Mouse (Mus musculus) retina, embryonic 14.5 days (tissue): ENCODE data around the gene Ccdc155.

Source experiments
- DNase-seq: peaks from one replicate; pipeline ENCODE4 v3.0.0-alpha.2; 2015; ENCODE audit warnings: low spot score

The Ccdc155 gene

DNA sequence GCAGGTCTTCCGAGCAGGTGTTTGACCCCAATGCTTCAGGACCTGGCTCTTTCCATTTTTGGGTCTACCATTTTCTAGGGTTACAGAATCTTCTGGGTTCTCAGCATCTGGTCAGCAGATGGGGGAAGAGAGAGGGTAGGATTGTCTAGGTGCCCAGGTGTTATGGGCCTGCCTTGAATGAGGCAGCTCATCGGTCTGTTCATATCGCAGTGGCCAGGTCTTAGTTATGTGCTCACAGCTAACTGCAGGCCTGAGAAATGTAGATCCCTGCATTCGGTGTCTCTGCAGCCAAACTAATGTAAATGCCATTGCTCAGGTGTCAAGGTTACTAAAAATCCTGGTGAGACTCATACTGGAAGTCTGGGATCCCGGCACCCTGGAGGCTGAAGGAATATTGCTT lies 21.7 kb upstream of the Ccdc155 start:
- no peak for DNase-seq

DNA sequence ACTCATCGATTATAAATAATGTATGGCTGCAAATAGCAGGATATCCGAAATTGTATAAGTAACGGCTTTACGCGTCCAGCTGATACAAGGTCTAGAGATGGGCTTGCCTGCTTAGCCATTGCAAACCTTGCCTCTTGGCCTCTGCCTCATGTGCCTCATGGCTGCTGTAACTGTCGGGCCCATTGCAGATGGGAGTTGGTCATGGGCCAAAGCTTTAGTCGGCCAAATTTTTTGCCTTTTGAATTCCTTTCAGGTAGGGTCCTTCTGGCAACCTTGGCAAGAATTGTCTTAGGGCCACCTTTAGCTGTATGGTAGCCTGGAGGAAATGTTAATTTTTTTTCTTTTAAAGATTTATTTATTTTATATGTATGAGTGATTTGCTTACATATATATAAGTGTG lies 20.1 kb upstream of the Ccdc155 start:
- no peak for DNase-seq

DNA sequence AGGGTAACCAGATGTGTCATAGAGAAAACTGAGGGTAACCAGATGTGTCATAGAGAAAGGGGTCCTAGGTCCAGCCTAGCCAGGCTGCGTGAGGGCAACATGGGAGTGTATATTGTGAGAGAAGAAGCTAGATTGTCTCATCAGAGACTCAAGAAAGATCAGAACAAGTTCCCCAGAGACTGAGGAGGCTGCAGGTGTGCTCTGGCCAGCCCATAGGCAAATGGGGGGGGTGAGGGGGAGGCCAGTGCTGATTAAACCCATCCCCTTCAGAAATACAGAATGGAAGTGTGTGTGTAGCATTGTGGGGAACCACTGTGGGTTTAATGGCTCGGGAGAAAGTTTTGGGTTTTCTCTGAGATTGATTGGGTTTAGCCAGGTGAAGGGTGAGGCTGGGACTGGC lies 17.0 kb upstream of the Ccdc155 start:
- DNase-seq, result no peak

DNA sequence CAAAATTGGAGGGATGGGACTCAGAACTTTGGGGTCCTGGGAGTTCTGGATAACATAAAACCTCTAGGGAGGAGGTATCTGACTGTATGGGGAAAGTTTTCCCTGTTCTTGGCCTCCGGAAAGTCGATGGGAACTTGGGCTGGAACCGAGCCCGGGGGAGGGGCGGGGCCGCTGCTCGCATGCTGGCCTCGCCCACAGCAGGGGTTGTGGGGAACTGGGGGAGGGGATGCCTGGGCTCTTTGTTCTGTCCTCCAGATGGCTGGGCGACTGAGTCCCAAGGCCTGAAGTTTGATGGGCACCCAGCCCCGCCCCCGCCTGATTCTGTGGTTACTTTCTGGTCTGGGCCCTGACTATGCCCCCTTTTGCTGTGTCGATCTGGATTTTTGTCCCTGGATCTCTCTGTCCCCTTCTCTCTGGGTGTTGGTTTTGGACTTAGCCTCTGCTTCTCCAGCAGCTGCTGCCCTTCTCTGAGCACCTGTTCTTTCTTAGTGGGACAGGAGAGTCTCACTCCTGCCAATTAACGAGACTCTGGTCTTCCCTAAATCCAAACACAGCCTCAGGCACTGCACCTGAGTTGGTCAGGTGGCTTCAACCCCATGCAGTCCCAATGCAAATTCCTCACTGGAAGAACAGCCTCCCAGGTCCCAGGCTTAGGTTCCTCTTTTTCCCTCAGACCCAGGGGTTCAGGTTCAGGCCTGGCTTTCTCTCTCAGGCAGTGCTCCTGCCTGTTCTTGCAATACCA lies 11.9 kb upstream of the Ccdc155 start:
- DNase-seq, result peak; percentile 93

DNA sequence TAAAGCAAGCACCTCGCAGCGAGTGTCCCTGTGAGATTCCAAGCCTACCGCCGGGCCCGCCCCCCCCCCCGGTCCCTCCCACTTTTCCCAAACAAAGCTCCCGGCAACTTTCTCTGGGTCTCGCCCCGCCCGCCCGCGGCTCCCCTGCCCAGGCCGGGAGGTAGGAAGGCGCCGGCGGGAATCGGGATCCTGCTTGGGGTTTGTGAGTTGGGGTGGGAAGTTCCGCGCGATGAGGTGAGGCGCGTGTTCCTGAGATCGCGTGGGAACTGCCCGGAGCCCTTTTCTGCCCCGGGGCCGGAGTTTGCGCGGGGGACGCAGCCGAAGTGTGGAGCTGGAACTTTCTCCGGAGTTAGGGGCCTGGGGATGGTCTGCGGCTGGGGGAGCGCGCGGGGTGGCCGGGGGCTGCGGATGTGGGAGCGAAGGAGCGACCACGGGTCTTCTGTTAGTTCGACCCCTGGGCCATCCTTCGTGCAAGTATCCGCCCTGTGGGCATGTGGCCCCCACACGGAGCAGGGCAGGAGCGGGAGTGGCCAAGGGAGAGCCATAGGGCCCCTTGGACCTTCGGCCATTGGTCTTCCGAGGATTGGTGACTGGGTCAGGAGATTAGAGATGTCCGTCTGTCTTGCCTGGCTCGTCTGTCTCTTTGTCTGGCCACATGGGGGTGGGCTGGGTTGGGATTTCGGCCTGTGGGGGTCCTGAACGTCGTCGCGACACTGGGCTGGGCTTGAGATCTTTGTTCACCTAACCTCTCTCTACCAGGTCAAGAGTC lies 11.2 kb upstream of the Ccdc155 start, which contains the start of gene Tead2:
Gene Tead2, plus strand, starts transcription at position 81 of the 769 bp plus-strand sequence.
- DNase-seq, result peak; percentile 75

DNA sequence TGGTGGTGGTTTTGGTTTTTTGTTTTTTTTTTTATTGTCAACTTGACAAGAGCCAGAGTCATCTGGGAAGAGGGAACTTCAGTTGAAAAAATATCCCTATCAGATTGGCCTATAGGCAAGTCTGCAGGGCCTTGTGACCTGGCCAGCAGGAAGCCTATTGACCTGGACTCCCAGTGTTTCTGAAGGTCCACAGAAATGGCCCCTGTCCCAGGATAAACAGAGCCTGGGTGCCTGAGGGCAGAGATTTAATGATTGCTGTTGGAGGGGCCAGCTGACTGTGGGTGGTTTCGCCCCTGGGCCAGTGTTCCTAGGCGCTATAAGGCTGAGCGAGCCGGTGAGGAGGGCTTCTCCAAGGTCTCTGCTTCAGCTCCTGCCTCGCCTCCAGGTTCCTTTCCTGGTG lies 9.0 kb upstream of the Ccdc155 start:
- DNase-seq, result no peak

DNA sequence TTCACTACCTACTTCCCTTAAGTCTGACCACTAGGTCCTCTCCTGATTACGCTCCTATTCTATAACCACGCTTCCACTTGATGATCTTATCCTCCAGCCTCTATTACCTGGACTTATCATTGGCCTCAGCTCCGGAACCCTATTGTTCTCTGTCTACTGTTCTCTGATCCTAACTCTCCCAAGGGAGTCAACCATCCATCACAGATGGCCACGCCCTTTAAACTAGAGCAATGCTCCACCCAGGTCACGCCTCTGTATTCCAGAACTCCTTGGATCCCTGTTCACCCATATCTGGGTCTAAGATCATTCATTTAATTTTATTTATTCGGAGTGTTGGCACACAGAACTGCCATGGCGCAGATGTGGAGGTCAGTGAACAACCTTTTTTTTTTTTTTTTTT lies 7.7 kb upstream of the Ccdc155 start:
- DNase-seq, result no peak

DNA sequence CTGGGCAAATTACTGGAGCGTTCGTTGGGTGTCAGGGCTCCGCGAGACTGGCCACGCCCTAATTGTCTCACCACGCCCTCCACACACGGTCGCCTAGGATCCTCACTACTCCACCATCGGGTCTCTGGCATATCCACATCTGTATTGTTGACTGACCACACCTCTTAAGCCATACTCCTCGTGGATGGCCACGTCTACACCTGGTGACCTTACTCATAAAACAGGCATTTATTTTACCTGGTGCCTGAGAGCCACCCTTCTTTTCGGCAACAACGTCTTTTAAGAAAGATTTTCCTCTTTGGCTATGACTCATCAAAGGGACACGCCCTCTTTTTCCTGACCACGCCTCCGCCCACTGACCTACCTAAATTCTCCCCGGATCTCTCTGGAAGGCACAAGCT lies 7.2 kb upstream of the Ccdc155 start, which contains the start of gene Dkkl1:
Gene Dkkl1, minus strand, starts transcription at position 297 of the 401 bp plus-strand sequence.
- peak; percentile 35 for DNase-seq

DNA sequence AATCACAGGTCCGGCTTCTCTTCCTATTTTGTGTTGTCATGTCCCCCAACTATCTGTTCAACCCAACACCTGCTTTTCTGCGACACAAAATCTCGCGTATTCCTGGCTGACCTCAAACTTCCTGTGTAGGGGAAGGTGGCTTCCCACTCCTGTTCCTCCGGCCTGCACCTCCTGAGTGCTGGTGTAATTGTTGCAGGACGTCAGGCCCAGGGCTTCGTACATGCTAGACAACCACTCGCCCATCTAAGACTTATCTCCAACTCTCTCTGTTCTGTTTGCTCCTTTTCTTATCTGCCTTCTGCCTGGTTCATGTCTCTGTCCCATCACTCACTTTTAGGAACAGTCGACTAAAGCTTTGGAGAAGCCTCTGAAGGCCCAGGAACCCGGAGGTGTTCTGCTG lies 6.4 kb upstream of the Ccdc155 start:
- DNase-seq, result no peak

DNA sequence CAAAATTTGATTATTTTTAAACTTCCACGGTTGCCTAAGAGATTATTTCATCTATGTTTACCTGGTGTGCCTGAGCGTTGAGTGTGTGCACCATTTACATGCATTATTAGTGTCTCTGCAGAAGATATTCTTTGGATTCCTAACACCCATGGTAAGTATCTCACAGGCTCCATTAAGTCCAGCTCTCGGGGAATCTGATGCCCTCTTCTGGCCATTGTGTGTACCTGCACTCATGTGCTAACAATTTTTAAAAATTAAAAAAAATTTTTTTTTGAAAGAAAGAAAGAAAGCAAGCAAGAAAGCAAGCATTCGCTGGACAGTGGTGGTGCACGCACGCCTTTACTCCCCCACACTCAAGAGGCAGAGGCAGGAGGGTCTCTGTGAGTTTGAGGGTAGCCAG lies 3.6 kb upstream of the Ccdc155 start:
- DNase-seq, result no peak

DNA sequence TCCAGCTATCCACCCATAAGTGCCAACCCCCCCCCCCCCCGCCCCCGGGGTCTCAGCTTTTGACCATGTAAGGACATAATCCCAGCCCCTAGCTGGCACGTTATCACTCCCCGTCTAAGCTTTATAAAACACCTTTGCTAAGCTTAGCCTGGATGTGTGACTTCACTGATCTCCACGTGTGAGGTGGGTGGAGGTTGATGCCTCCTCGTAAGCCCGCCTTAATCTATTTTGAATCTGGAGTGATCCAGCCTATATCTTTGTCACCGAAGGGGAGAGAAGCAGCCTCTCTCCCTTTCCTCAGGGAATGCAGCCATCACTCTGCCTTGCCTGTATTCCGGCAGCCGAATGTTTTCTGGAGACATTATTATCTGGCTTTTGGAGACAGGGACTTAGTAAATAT lies 2.0 kb downstream of the Ccdc155 start:
- DNase-seq, result no peak

DNA sequence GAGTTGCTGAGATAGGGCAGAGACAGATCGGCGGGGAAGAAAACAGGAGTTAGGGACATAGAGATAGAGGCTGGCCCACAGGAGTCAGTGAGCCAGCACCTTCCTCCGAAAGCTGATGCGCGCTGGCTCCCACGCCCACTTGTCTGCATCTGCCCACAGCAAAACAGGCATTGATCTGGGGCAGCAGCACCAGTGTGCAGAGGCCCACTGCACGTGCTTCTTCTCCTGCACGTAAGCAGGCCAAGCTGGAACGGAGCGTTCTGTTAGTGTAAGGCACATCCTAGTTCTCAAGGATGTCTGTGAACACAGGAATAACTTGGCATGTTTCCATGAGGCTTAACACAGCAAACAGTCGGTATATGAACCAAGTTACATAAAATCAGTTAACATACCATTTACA lies 5.7 kb downstream of the Ccdc155 start:
- no peak for DNase-seq

DNA sequence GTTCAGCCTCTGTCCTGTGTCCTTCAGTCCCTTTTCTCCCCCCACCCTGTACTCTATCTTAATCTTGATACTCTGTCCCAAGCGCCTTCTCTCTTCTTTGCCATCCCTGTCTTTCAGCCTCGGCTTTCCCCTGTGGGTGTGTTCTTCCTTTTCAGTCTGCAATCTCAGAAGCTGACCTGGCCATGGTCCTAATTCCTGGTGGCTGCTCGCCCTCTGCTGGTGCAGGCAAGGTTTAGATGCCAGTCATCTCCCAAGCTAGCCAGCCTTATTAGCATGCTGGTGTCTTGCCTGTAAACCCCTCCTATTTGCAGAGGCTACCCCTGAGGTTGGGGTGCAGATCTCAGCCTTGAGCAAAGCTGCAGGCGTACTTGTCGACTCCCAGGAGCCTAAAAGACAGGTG lies 6.3 kb downstream of the Ccdc155 start:
- peak; percentile 89 for DNase-seq

DNA sequence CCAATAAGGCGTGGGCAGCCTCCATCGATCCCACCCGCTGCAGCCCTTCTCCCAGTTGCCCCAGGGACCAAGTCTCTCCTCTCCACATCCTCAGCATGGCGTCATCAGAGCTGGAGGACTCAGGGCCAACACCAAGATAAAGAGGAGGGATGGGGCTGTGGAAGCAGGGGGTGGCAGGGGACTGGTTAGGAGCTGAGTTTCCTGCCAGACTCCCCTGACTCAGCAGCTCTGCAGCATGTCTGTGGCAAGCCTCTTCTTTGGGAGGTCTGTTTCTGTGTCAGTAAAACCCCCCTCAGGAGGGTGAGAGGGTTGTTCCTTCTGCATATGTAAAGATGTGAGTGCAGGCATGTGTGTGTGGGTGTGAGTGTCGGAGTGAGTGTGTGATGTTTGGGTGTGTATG lies 7.7 kb downstream of the Ccdc155 start:
- DNase-seq, result no peak

DNA sequence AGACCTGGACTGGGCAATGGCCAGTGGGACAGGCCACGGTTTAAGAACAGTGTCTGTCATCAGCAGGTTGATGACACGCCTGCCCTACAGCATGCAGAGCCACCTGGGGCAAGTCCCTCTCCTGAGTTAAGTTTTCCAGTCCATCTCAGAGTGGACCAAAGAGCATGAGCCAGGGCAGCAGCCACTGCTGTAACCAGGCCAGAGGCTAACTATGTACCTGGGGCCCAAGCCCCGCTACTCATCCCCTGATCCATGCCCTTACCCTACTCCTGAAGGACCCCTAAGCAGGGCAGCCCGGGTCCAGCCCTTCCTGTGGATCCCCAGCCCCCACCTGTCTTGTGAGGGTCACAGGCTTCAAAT lies 8.5 kb downstream of the Ccdc155 start:
- DNase-seq, result no peak

DNA sequence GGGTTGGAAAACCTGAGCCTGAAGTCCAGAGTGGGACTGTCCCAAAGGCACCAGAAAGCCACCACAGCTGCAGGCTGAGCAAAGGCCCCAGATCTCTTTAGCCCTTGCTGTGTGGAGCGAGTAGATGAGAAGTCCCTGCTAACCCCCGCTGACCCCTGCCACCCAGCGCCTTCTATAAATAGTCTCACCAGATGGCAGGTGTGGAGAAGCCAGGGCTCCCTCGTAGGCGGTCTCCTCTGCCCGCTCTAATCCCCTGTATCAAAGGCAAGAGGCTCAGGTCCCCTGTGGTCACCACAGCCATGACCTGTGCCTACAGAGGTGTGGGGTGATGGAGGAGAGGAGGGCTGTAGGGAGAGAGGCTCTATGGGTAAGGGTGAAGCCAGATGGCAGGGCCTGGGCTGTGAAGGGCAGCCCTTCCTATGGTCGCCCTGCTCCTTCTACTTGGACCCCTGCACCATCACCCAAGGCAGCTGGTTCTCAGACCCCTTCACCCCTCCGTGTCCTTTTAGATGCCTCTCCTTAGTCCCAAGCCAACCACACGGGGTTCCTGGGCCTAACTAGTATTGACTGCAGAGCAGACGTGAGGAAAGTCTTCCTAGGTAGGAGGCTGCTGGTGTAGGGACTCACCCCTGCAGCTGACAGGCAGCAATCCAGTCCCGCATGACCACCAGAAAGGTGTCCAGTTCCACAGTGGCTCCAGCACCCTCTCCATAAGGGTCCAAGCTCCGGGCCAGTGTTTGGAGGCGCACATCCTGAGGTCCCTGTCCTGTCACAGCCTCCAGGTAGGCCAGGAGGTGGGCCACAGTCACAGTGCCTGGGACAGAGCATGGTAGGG lies 9.1 kb downstream of the Ccdc155 start:
- DNase-seq, result no peak

DNA sequence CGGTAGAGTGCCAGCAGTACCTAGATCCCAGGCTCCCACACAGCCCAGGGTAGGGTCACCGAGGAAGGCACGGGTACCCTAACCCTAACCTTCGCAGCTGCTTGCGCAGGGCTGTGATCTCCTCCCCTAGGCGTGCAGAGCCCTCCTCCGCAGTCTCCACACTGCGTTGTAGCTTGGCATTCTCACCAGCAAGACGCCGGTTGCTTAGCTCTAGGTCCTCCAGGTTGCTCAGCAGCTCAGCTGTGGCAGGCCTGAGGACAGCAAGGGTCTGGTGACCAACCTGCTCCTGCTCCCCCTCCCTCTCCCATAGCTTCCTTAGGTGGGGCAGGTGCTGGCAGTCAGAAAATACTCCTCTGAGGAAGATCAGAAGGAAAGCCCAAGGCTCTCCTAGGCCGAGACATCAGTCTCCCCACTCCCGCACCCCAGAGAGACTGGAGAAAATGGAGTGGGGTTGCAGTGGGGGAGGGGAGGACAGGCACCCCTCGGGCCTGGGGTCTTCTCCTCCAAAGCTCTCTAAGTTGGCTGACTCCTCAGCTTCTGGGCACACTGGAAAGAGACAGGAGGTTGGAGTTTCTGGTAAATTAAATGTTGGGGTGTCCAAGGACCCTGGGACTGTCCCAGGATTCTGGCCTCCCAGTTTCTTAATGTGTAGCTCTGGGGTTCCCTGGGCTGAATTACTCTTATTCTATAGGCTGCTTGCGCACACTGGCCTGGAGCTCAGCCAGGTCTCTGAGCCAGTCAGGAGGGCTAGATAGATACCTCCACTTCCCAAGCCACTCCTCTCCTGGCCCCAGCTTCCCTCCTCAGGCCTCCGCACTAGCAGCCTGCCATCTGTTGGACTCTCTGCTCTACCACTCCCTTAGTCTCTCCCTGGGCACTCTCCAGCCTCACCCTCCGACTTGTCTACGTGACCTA lies 10.6 kb downstream of the Ccdc155 start:
- DNase-seq, result no peak

DNA sequence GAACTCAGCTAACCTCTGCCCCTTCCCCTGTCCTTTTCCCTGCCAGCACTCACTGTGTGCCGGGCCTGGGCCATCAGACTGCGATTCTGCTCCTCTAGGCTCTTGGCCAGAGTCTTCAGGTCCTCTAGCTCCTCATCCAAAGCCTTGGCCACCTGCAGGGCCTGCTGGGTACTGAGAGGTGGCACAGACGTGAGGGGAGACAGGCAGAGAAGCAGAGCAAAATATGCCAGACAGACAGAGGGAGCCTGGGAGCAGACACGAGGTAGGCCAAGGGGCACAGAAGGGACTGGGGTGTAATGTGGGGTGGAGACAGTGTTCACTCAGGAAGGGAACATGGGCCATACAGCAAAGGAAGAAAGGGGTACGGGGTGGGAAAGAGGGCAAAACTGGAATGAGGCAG lies 11.3 kb downstream of the Ccdc155 start:
- DNase-seq, result no peak

DNA sequence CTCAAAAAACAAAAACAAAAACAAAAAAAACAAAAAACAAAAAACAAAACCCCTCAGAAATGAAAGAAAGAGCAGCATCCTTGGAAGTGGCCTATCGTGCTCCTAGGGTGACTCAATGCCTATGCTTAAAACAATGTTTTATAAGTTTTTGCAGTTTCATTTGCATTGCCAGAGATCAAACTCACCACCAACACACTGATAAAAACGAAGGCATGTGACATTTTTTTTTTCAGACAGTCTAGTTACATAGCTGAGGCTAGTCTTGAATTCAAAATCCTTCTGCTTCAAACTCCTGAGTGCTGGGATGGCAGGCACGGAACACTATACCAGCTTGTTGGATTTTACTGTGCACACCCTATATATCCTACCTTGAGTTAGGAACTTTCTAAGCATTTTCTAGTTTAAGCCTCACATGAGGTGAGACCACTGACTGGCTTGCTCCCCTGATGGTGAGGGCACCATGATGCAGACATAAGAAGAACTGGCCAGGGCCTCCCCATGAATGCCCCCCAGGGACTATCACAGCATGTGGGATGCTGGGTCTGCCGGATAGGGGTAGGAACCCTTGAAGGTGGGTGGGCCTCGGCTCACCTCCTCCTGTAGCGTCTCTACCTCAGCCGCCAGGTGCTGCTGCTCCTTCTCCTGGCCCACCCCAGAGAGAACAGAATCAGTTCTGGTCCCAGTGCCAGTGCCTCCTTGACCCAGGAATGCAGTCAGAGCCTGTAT lies 11.9 kb downstream of the Ccdc155 start:
- no peak for DNase-seq

DNA sequence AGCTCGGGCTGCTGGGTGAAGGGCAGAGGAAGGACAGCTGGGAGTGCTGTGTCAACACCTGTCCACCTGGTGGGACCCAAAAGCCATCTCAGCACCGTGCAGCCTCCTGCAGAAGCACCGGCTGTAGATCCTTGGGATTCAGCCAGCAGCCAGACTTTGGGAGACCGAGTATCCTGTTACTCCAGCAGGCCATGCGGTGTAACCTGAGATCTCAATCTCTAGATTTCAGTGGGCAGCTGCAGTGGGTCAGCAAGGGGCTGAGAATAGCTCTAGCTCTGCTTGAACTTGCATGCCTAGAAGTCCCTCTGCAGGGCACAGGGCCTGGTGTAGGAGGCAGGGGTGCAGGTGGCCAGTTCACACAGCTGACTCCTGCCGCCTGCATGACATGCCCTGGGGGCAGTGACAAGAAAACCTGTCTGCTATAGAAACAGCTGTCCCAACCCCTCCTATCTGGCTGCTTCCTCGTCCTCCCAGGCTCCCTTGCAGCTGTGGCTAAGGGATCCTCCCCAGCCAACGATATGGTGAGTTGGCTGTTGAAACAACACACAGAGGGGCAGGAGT lies 12.8 kb downstream of the Ccdc155 start:
- no peak for DNase-seq

DNA sequence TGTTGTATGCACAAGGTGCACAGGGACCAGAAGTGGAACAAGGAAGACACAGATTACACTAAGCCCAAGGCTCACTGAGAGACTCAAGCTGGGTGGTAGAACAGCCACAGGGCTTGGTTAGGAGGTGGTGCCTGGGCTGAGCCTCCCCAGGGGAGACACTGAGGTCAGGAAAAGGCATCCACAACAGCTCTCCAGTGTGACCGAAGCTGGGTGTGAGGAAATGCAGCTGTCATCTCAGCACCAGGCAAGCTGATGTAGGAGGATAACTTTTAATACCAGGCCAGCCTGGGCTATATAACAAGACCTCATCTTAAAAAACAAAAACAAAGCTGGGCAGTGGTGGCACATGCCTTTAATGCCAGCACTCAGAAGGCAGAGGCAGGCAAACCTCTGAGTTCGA lies 13.5 kb downstream of the Ccdc155 start:
- DNase-seq, result no peak
